Mouse (Mus musculus): Measurements from ENCODE around the gene Thsd1. TPM values are rescaled to one million over a fixed set of nuclear protein-coding genes. Genes with fewer than 3 reads are reported as not detected.
A peak's percentile ranks its signal among the peaks of the same experiment; 100 is the strongest.

Thsd1 gene
- 2.7 and 3.1 TPM in 2 replicates for polyA plus RNA-seq (2012; rRNA removed)

GRCm38 (mm10) chr8:22227061-22227877 lies at the start of gene Thsd1:
TSS of gene Thsd1 (plus strand) at chr8:22227313.
- Histone ChIP-seq H3K27ac (ENCODE audit: insufficient read depth, low read depth, low read length) (no peak within 1 kb of the TSS; the same call in 1 of the 2 replicates), H3K4me1 (ENCODE audit: control insufficient read depth, insufficient read depth, low read length) (no peaks in the 10 kb centered on the region; the same call in 1 of the 2 replicates), H3K27me3 (replicated peaks; ENCODE audit: control insufficient read depth, insufficient read depth, low read length) (no peaks in the 10 kb centered on the region), H3K36me3 (ENCODE audit: control insufficient read depth, insufficient read depth, low read length) (no peaks in the 10 kb centered on the region), H3K4me3 (ENCODE audit: insufficient read depth, low read depth, low read length) (peak within 1 kb of the TSS; percentile 71)
- WGBS: 2% methylated on average over 39 of the region's 39 CpGs
- peak; percentile 82 for DNase-seq
- TF ChIP-seq CTCF (conservative IDR thresholded peaks at IDR 0.05; ENCODE audit: insufficient read depth, insufficient read length, low read depth, low read length) (0 out of 2 replicates have a peak, but pooled peaks have one; percentile 1), POLR2A (IDR thresholded peaks at IDR 0.05; ENCODE audit: low read depth, low read length) (no peak)

GRCm38 (mm10) chr8:22184884-22185283 lies 42.2 kb upstream of the Thsd1 start:
- H3K27me3 ChIP-seq (replicated peaks; ENCODE audit: control insufficient read depth, insufficient read depth, low read length): no peaks in the 10 kb centered on the region
- H3K27ac ChIP-seq (ENCODE audit: insufficient read depth, low read depth, low read length): no peak overlapping the region
- H3K36me3 ChIP-seq (ENCODE audit: control insufficient read depth, insufficient read depth, low read length): no peaks in the 10 kb centered on the region
- H3K4me1 ChIP-seq (ENCODE audit: control insufficient read depth, insufficient read depth, low read length): no peaks in the 10 kb centered on the region
- no peak for DNase-seq
- WGBS: 7% methylated on average over 3 of the region's 3 CpGs
- no peak overlapping the region for H3K4me3 ChIP-seq (ENCODE audit: insufficient read depth, low read depth, low read length)
- TF ChIP-seq POLR2A (IDR thresholded peaks at IDR 0.05; ENCODE audit: low read depth, low read length): no peak
- no peak for TF ChIP-seq CTCF (conservative IDR thresholded peaks at IDR 0.05; ENCODE audit: insufficient read depth, insufficient read length, low read depth, low read length)

GRCm38 (mm10) chr8:22185431-22186397 lies 41.4 kb upstream of the Thsd1 start, which contains the start of gene Ckap2:
TSS of gene Ckap2 (minus strand) at chr8:22185819.
- 2% methylated on average over 63 of the region's 63 CpGs for WGBS
- Histone ChIP-seq H3K27me3 (replicated peaks; ENCODE audit: control insufficient read depth, insufficient read depth, low read length) (no peaks in the 10 kb centered on the region), H3K27ac (ENCODE audit: insufficient read depth, low read depth, low read length) (no peak within 1 kb of the TSS), H3K4me3 (ENCODE audit: insufficient read depth, low read depth, low read length) (peak within 1 kb of the TSS; percentile 66), H3K36me3 (ENCODE audit: control insufficient read depth, insufficient read depth, low read length) (no peaks in the 10 kb centered on the region), H3K4me1 (ENCODE audit: control insufficient read depth, insufficient read depth, low read length) (no peaks in the 10 kb centered on the region)
- no peak for TF ChIP-seq CTCF (conservative IDR thresholded peaks at IDR 0.05; ENCODE audit: insufficient read depth, insufficient read length, low read depth, low read length)
- no peak for TF ChIP-seq POLR2A (IDR thresholded peaks at IDR 0.05; ENCODE audit: low read depth, low read length)
- peak; percentile 96 for DNase-seq

GRCm38 (mm10) chr8:22192660-22193431 lies 34.3 kb upstream of the Thsd1 start, which contains the start of gene Vps36:
TSS of gene Vps36 (plus strand) at chr8:22192809.
- TF ChIP-seq CTCF (conservative IDR thresholded peaks at IDR 0.05; ENCODE audit: insufficient read depth, insufficient read length, low read depth, low read length) (peak; percentile 82), POLR2A (IDR thresholded peaks at IDR 0.05; ENCODE audit: low read depth, low read length) (no peak)
- H3K36me3 ChIP-seq (ENCODE audit: control insufficient read depth, insufficient read depth, low read length): no peaks in the 10 kb centered on the region
- DNase-seq: peak; percentile 92
- under 1% methylated on average over 73 of the region's 73 CpGs for WGBS
- peak within 1 kb of the TSS; percentile 87 for H3K4me3 ChIP-seq (ENCODE audit: insufficient read depth, low read depth, low read length)
- H3K27ac ChIP-seq (ENCODE audit: insufficient read depth, low read depth, low read length): peak within 1 kb of the TSS; percentile 95
- H3K4me1 ChIP-seq (ENCODE audit: control insufficient read depth, insufficient read depth, low read length): peaks cover 2% of the 10 kb centered on the region; the same call in 1 of the 2 replicates
- H3K27me3 ChIP-seq (replicated peaks; ENCODE audit: control insufficient read depth, insufficient read depth, low read length): no peaks in the 10 kb centered on the region

GRCm38 (mm10) chr8:22193432-22194010 lies 33.6 kb upstream of the Thsd1 start:
- no peaks in the 10 kb centered on the region for H3K36me3 ChIP-seq (ENCODE audit: control insufficient read depth, insufficient read depth, low read length)
- TF ChIP-seq POLR2A (IDR thresholded peaks at IDR 0.05; ENCODE audit: low read depth, low read length) (no peak), CTCF (conservative IDR thresholded peaks at IDR 0.05; ENCODE audit: insufficient read depth, insufficient read length, low read depth, low read length) (no peak)
- H3K27ac ChIP-seq (ENCODE audit: insufficient read depth, low read depth, low read length): peak overlapping the region; percentile 95
- 11% methylated on average over 12 of the region's 12 CpGs for WGBS
- H3K4me3 ChIP-seq (ENCODE audit: insufficient read depth, low read depth, low read length): peak overlapping the region; percentile 87
- peak; percentile 44 for DNase-seq
- no peaks in the 10 kb centered on the region for H3K27me3 ChIP-seq (replicated peaks; ENCODE audit: control insufficient read depth, insufficient read depth, low read length)
- peaks cover 2% of the 10 kb centered on the region; the same call in 1 of the 2 replicates for H3K4me1 ChIP-seq (ENCODE audit: control insufficient read depth, insufficient read depth, low read length)

- no peak for DNase-seq
- WGBS: 91% methylated on average over 6 of the region's 6 CpGs
- TF ChIP-seq CTCF (conservative IDR thresholded peaks at IDR 0.05; ENCODE audit: insufficient read depth, insufficient read length, low read depth, low read length): no peak
- no peak for TF ChIP-seq POLR2A (IDR thresholded peaks at IDR 0.05; ENCODE audit: low read depth, low read length)
Measured at GRCm38 (mm10) chr8:22197914-22198313, 29.2 kb upstream of the Thsd1 start.

More at GRCm38 (mm10) chr8:22197914-22198313, 29.2 kb upstream of the Thsd1 start:
- H3K4me1 ChIP-seq (ENCODE audit: control insufficient read depth, insufficient read depth, low read length): peaks cover 2% of the 10 kb centered on the region; the same call in 1 of the 2 replicates
- no peak overlapping the region for H3K27ac ChIP-seq (ENCODE audit: insufficient read depth, low read depth, low read length)
- no peaks in the 10 kb centered on the region for H3K27me3 ChIP-seq (replicated peaks; ENCODE audit: control insufficient read depth, insufficient read depth, low read length)
- no peak overlapping the region for H3K4me3 ChIP-seq (ENCODE audit: insufficient read depth, low read depth, low read length)
- H3K36me3 ChIP-seq (ENCODE audit: control insufficient read depth, insufficient read depth, low read length): no peaks in the 10 kb centered on the region

Data from kidney, adult 2 months (tissue).